Mouse (Mus musculus): ENCODE data around the gene Pacs2.

GRCm38 (mm10) chr12:113021488-113021887 is 7.2 kb downstream of the Pacs2 start:
- TF ChIP-seq CTCF (IDR thresholded peaks at IDR 0.05) (no peak), POLR2A (IDR thresholded peaks at IDR 0.05; ENCODE audit: insufficient read depth, low read depth, low read length) (no peak)
